Mouse (Mus musculus) T-helper 1 cell (primary cell): Measurements from ENCODE around the gene Kcnq4.

Source experiments
- in situ Hi-C: fragments of 300-600 bp; cut with MboI, MseI; formaldehyde crosslinking; loops from one replicate; pipeline ENCODE4 v1.15.1; 2025; ENCODE audit warnings: high pct_unique_total_duplicates

Kcnq4 gene

DNA sequence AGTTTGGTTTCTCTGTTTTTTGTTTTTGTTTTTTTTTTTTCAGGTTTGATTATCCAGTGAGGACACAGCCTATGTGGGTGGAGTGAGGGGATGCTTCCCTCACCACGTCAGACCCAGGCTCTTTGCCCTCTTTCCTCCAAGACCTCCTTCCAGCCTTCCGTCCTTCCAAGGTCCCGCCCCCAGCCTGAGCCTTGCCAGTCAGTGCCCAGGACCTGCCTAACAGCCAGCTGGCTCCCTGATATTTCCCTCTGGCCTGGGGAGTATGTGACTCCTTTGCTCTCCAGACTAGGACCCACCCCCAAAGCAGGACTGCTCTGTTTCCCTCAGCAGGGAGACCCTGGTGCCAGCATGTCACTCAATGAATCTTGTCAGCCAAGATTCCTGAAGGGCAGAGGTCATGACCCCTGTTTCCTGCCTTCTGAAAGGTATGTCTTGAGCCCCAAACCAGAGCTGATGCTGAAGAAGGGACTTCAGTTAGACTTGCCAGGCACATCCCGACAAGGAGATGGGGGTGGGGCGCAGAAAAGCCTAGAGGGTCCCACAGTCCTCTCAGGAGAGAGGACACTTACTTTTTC, 22.8 kb downstream of the Kcnq4 start:
- in situ Hi-C loops: no loop called here

DNA sequence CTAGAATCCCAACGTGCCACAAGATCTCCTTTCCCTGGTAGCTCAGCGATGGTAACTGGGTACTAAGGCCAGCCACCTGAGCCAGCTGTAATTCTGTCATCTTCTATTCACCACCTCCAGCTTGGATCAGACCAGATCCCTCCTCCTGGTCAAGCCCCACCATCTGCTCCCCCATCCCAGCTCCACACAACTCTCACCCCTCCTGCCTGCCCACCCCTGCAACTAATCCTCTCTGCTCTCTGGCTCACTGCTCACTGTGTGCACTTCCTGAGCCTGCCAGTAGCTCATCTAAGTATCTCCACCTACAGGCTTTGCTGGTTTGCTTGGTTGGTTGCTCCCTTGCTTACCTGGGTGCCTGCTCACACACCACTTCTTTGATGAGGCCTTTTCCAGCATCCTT, 26.8 kb downstream of the Kcnq4 start:
- in situ Hi-C loops: no loop called here

DNA sequence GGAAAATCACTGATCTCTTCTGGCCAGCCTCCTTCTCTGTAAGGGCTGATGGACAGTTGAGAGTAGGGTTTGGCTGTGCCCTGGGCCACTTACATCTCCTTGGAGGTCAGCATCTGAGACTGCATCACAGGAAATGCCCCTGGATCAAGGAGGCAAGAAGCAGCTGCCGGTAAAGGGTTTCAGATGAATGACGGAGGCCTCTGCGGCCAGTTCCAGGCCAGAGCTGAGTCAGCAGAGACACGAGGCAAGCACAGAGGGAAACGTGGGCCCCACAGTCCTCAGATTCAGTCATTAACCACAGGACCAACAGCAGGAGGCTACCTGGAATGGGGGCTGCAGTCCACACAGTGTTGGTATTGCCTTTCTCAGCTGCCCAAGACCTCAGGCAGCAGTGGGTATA, 29.3 kb downstream of the Kcnq4 start:
- in situ Hi-C loops: no loop called here

DNA sequence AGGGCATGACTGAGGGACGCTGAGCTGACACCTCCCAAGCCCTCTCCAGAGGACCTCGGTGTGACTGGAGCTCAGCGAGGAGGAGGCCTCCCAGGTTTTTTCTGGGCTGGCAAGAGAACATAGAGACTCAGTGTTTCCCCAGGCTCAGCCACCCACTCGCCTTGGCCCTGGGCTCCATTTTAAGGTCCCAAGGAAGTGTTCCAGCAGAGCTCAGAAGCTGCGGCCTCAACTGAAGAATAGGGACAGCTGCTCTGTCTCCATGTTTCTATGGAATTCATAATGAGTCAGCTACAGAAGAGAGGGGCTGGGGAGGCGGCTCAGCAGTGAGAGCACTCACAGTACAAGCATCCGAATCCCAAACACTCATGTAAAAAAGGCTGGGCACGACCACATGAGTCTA, 30.8 kb downstream of the Kcnq4 start:
- in situ Hi-C loops: no loop called here

DNA sequence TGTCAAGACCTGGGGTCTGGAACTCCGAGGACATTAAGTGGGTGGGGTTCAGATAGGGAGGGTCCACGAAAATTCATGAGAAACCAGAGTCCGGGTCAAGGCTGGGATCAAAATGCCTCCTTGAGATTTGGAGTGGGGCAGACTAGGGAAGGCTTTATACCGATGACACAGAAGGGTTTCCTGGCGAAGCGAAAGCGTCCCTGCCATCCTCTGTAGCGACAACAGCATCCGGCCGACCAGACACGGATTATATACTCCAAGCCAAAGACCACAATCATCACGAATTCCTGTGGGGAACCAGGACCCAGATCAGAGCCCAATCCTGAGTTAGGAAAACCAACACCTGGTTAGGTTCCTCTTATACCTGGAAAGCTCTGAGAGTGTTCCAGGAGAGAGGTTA, 31.6 kb downstream of the Kcnq4 start:
- in situ Hi-C loops: no loop called here

DNA sequence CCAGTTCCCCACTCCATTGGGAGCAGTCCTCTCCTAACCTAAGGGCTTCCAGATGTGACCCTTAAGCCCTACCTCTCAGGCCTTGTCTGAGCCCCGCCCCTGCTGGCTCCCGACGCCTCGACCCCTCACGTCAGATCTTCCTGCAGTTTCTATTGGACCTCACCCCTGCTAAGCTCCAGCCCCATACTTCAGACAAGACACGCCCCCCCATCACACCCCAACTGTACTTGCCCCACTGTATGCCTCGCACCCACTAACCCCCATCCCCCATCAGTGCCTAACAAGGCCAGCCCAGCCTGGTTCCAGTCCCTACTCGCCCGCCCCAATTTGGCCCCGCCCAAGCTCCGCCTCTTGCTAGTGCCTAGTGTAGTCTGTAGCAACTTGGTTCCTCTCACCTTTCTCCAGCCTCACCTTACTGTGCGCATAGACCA, 32.3 kb downstream of the Kcnq4 start:
- in situ Hi-C loops: no loop called here

DNA sequence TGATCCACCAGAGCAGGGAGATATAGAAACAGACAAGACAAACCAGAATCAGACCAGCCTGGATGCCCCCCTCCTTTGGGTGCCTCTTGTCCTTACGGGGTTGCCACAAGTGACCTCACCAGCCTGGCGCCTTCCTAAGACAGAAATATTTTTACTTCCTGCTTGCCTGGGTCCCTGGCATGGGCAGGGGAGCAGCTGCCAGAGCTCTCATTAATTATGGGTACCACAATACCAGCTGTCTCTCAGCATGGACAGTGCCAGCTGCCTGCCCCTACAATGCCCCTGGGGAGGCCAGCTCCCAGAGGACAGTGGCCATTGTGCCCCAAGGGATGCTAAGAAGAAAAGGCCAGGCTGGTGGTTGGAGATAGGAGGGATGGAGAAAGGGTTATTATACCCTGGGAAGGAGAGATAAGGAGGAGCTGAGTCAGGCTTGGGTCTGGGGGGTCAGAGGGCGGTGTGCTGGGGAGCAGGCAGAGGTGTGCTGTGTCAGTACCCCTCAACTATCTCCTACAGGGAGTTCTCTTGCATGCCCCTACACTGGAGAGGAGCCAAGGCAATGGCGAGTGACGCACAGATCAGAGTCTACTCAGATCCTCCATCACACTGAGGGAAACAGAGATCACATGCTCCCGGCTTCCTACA, 34.4 kb downstream of the Kcnq4 start:
- in situ Hi-C loops: no loop called here

DNA sequence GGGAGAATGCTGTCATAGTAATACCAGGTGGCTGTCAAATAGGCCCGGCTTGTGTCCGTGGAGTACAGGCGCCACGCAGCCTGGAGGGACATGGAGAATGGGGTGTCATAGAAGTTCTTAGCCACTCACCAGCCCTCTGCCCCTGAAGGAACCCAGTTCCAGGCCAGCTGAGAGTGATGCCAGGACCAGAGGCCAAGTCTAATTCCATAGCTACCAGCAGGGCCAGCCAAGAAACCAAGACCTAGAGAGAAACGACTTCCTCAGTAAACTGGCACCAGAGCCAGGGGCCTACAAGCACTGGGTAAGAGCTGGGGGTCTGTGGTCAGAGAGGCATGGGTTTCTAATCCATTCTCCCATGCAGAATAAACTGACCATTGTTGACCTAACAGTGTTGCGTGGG, 35.4 kb downstream of the Kcnq4 start:
- in situ Hi-C loops: no loop called here

DNA sequence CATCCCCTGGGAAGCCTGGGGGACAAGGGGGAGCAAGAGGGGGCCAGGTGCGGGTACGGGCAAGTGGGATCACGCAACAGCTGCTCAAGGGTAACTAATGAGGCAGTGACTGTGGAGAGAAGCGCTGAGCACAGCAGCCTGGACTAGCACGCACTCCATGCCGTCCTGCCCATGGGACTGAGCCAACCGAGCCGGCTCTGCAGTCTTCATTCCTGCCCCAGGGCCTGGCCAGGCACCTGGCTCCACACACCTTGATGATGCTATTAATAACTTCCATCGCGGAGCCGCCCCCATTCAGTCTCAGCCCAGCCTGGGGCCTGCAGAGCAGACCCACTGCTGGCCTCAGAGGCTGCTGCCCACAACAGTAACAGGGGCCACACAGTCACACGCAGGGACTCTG, 36.2 kb downstream of the Kcnq4 start:
- in situ Hi-C loops: no loop called here

DNA sequence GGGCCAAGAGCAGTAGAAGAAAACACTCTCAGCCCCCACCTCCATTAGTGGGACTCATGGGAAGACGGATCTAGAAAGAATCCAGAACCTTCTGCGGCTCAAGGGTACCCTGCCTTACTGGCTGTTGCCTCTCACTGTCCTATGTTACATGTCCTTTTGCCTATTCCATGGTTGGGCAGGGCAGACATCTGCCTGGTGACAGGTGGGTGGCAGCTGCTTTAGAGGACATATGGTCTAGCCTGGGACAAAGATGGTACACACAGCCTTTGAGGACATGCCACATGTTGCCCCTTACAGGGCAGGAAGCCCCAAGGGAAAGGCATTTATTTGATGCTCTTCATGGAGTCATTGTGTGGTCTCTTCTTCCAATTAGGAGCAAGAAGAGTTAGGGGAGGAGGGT, 45.9 kb downstream of the Kcnq4 start:
- in situ Hi-C loops: loop anchor here (5.0 kb wide), 2 partner anchors 105 to 210 kb away; no protein-coding TSS in a partner anchor

DNA sequence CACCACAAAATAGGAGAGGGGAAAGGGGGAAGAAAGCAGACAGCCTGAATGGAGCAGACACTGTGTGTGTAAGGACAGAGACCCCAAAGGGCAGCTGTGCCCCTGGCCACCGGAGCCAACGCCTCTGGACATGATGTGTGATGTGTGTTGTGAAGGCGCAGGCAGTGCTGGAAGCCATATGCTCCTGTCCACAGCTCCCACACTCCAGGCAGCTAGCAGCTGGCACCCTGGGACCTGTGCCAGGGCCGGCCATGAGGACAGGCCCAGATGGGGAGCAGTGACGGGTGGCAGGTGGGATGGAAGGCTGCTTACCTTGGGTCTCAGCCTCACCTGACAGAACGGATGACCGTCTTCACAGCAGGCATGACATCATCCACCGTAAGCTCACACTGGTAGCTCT, 46.4 kb downstream of the Kcnq4 start:
- in situ Hi-C loops: loop anchor here (5.0 kb wide), 2 partner anchors 105 to 210 kb away; no protein-coding TSS in a partner anchor

DNA sequence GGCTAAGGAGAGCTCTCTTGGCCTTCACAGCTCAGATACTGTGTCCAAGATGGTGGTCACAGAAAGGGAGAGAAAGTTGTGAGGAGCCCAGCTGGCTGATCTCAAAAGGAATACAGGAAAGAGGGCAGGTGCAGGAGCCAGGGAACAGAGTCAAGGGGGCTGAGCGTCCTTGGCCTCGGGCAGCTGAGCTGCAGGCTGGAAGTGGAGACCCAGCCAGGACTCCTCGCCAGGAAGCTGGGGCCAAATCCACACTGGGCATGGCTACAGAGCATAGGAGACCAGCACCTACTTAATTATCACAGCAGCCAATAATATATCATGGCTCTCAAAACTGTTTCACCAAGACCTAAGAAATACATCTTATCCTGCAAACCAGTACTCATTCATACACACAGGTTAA, 47.2 kb downstream of the Kcnq4 start:
- in situ Hi-C loops: loop anchor here (5.0 kb wide), 2 partner anchors 104 to 211 kb away; no protein-coding TSS in a partner anchor

DNA sequence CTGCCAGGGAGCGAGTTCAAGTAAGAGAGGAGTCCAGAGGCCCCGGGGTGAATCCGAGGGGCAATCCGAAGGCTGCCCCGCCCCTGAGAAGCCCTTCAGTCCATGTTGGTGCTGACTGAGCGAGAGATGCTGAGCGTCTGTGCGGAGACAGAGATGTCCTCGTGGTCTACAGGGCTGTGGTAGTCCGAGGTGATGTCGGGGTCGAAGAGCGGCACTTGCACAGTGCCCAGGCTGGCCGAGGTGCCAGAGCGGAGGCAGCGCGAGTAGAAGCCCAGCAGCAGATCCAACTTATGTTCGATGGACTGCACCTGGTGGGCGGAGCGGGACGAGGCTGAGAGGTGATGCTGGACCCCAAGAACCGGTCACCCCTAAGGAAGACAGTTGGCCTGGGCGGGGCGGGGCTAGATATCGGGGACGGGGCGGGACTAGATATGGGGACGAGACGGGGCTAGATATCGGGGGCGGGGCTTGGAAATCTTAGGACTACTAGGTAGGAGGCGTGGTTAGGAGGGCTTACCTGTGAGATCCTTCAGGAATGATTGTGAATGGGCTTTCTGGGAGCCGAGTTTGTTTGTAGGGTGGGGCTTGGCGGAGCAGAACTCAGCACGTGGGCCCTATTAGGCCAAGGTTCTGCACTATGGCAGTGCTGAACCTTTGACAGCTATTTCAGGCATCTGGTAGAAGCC, 50.5 kb downstream of the Kcnq4 start:
- in situ Hi-C loops: no loop called here

DNA sequence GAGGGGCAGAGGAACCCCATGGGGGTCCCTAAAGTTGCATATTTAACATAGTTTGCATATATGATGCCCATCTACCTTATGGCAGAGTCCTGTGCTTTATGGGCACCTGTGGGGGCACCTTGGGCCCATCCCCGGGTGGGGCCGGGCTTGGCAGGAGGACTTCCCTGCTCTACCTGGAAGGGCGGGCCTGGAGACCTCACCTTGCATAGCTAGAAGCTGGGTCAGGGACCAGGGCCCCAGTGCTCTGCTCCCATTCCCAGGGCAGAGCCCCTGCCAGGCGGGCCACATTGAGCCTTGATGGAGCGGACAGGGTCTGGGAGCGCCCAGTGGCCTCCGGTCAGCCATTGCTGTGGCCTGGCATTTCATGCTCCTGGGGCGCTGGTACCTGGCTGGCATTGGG, 51.1 kb downstream of the Kcnq4 start:
- in situ Hi-C loops: no loop called here

DNA sequence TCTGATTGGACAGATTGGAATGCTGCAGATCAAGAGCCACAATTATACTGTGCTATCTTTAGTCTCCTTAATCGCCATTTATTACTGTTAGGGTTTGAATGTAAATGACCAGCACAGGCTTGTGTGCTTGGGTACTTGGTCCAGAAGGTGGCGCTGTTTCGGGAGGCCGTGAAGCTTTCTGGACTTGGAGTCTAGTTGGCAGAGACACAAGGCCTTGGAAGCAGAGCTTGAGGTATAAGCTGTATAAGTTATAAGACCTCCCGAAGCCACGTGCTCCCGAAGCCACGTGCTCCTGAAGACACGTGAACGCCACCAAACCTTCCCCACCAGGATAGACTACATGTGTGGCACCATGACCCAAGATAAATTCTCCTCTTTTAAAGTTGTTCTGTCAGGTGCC, 55.7 kb downstream of the Kcnq4 start:
- in situ Hi-C loops: no loop called here

DNA sequence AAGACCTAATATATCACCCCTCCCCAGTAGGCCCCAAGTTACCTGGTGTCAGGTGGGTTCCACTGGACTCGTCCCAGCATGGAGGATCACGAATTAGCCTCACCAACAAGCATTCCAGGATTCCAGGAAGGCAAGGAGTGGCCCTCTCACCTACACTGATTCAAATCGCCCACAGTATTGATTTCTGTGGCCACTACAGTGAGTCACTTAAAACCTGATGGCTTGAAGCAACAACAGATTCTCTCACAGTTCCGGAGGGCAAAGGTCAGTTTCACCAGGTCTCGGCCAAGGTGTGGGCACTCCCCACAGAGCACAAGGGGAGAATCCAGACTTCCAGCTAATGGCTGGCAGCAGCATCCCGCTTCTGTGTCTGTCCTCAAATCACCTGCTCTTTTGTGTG, 59.1 kb downstream of the Kcnq4 start:
- in situ Hi-C loops: no loop called here

DNA sequence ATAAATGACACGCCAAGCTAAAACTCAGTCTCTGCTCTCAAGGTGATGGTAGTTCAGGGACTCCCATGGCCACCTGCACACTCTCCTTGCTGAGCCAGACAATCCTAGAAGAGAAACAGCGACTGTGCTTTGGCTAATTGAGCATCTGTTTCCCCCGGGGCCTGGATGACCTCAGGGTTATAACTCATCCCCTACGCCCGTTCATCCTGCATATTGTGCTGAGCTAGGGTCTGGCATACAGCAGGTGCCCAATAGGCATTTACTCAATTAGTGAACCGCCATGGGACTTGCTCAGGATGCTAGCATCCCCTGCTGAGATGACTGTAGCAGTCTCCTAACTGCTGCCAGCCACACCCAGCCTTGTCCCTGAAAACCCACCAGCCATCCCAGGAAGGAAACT, 61.1 kb downstream of the Kcnq4 start:
- in situ Hi-C loops: no loop called here

DNA sequence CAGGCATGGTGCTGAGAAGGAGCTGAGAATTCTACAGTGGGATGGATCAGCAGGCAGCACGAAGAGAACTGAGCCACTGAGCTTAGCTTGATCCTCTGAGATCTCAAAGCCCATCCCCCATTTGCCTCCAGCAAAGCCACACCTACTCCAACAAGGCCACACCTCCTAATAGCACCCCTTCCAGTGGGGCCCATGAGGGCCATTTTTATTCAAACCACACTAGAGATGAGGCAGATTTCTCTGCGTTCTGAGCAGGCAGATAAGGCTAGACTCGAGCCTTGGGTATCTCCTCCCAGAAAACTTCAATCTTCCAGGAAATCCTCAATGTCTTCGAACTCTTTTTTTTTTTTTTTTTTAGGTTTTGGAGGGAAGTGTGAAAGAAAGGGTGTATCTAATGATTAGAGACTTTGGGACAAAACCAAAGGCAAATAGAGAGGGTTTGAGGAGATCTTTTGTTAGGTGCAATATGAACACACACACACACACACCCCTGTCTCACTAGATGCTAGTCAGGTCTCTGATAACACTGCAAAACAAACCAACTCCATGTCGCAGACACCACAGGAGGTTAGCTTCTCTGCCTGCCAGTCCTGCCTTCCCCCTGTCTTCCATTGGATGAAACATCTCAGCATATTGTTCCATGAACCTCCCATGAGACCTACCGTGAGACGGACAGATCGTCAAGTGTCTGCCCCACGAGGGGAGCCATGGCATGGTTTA, 65.0 kb downstream of the Kcnq4 start:
- in situ Hi-C loops: loop anchor here (5.0 kb wide), 1 partner anchor 91 kb away; no protein-coding TSS in a partner anchor

DNA sequence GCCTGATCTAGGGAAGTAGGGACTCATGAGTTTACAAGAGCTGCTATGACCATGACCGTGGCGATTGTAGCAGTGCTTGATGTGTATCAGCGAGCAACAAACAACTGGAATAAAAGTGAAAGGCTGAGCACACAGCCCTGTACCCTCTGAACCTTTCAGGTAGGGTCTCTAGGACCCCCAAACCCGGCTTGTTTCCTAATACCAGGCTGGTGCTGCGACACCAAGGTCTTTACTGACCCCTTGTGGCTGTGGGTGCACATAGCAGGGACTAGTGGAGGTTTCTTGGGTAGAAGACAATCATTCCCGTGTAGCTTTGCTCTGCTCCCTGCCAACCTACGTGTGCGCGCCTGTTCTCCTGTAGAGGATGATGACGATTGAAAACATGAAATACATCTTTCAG, 66.2 kb downstream of the Kcnq4 start:
- in situ Hi-C loops: loop anchor here (5.0 kb wide), 1 partner anchor 90 kb away; no protein-coding TSS in a partner anchor

DNA sequence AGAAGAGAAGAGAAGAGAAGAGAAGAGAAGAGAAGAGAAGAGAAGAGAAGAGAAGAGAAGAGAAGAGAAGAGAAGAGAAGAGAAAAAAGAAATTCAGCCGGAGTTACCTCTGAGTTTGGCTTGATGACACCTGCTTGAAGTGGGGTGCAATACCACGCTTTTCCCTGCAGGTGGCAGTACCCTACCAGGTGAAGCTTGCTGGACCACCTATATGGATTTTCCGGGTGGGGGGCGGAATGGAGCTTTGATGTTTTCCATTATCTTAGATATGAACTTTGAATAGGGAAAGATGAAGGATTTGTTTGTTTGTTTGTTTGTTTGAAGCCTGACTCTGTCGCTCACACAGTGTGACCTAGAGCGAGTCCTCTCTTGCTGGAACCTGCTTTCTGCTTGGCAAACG, 67.5 kb downstream of the Kcnq4 start:
- in situ Hi-C loops: loop anchor here (5.0 kb wide), 1 partner anchor 89 kb away; no protein-coding TSS in a partner anchor

DNA sequence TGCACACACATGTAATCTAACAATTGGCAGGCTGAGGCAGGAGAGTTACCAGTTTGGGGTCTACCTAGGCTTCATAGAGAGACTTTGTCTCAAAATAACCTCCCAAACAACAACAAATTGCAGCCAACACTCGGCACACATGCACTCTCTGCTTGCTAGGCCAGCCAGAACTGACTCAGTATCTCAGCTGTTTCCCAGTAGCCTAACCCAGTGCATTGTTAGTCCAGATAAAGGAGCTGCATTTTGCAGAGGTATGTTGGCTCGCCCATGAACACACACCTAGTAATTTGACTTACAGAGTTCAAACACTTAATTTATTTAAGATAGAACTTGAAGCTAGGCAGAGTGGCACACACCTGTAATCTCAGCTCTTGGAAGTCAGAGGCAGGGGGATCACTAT, 72.8 kb downstream of the Kcnq4 start:
- in situ Hi-C loops: no loop called here

DNA sequence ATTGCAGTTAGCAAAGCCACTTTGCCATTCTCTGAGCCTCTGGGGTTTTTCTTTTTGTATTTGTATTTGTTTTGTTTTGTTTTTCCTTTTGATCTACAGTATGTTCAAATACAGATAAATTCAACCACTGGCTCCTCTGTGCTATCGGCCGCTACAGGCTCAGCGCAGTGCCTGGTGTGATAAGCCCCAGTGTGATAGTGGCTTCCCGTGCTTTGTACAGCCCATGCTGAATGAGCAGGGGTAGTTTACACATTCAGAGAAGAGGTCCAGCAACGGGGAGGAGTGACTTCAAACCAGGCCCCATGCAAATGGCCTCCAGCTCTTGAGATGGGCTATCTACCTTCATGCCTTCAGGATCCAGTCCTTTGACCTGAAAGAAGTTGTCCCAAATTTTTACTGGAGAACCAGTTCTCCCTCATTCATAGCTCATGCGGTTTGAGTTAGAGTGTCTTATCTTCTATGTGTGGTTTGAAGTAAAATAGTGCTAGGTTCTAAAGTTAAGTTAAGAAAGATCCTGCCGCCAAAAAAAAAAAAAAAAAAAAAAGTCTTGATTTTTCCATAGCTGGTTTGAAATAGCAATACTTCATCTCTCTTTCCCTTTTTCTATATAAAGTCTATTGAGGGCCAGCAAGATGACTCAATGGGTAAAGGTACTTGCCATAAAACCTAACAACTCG, 73.5 kb downstream of the Kcnq4 start:
- in situ Hi-C loops: no loop called here
